Mouse (Mus musculus): ENCODE measurements around the gene Msn.
A peak's percentile ranks its signal among the peaks of the same experiment; 100 is the strongest.

The Msn gene

GRCm38 (mm10) chrX:96095509-96096499 lies at the start of gene Msn:
Gene Msn, plus strand, starts transcription at chrX:96096042.
- DNase-seq = peak; percentile 73

GRCm38 (mm10) chrX:96052798-96053197 lies 43.0 kb upstream of the Msn start:
- no peak for DNase-seq

- no peak for DNase-seq
Measured at GRCm38 (mm10) chrX:96077747-96078146, 18.1 kb upstream of the Msn start.

GRCm38 (mm10) chrX:96086259-96086658 lies 9.6 kb upstream of the Msn start:
- DNase-seq = no peak

GRCm38 (mm10) chrX:96096513-96097210 lies 820 bp downstream of the Msn start:
- peak; percentile 75 for DNase-seq

GRCm38 (mm10) chrX:96097491-96097970 lies 1.7 kb downstream of the Msn start:
- no peak for DNase-seq

GRCm38 (mm10) chrX:96099003-96099402 lies 3.2 kb downstream of the Msn start:
- no peak for DNase-seq

- DNase-seq = no peak
Measured at GRCm38 (mm10) chrX:96107427-96108291, 11.8 kb downstream of the Msn start.

GRCm38 (mm10) chrX:96113106-96113634 lies 17.3 kb downstream of the Msn start:
- no peak for DNase-seq

- no peak for DNase-seq
Measured at GRCm38 (mm10) chrX:96115501-96115900, 19.7 kb downstream of the Msn start.

GRCm38 (mm10) chrX:96117366-96117765 lies 21.5 kb downstream of the Msn start:
- no peak for DNase-seq

- DNase-seq = no peak
Measured at GRCm38 (mm10) chrX:96119997-96120396, 24.2 kb downstream of the Msn start.

- no peak for DNase-seq
Measured at GRCm38 (mm10) chrX:96121912-96122311, 26.1 kb downstream of the Msn start.

GRCm38 (mm10) chrX:96126803-96127202 lies 31.0 kb downstream of the Msn start:
- DNase-seq = no peak

- peak; percentile 14 for DNase-seq
Measured at GRCm38 (mm10) chrX:96130139-96130538, 34.3 kb downstream of the Msn start.

GRCm38 (mm10) chrX:96130663-96131062 lies 34.8 kb downstream of the Msn start:
- DNase-seq = no peak

GRCm38 (mm10) chrX:96133260-96133659 lies 37.4 kb downstream of the Msn start:
- no peak for DNase-seq

GRCm38 (mm10) chrX:96134243-96134661 lies 38.4 kb downstream of the Msn start:
- no peak for DNase-seq

GRCm38 (mm10) chrX:96134840-96135580 lies 39.2 kb downstream of the Msn start:
- no peak for DNase-seq

GRCm38 (mm10) chrX:96135581-96135980 lies 39.7 kb downstream of the Msn start:
- no peak for DNase-seq

- DNase-seq = no peak
Measured at GRCm38 (mm10) chrX:96139262-96139661, 43.4 kb downstream of the Msn start.
